Mouse (Mus musculus): ENCODE results near the gene Tldc1. TPM values are rescaled to one million over a fixed set of nuclear protein-coding genes. Genes with fewer than 3 reads are reported as not detected.

Gene Tldc1
- polyA plus RNA-seq, 1 experiment = 3.2 TPM

DNA sequence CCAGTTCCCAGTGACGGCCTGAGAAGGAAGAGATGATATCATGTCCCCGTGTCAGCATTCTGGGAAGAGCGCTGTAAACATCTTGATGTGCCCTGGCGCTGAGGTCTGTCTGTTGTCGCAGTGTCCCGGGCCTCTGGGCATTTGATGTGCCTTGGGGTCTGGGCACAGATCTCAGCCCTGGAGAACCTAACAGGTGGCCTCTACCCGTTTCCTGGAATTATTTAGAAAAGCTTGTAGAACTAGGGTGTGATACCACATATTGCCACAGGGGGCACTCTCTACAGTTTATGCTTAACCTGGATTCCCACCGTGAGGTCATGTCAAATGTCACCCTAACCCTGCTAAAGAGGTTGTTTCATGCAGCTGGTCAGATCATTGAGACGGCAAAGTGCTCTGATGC lies 60.5 kb downstream of the Tldc1 start:
- TF ChIP-seq POLR2A (IDR thresholded peaks at IDR 0.05; ENCODE audit: borderline replicate concordance, control insufficient read depth, low read depth, low read length) = no peak
- TF ChIP-seq CTCF (IDR thresholded peaks at IDR 0.05; ENCODE audit: control insufficient read depth, insufficient read depth, low read length) = peak; percentile 30; the same call in 1 of the 2 replicates
- Histone ChIP-seq H3K4me3 (replicated peaks; ENCODE audit: control insufficient read depth, low read depth, low read length) (no peak overlapping the region), H3K4me1 (ENCODE audit: control insufficient read depth, insufficient read depth, low read length) (peaks cover 4% of the 10 kb centered on the region), H3K27ac (ENCODE audit: control insufficient read depth, insufficient read depth, low read depth, low read length, poor library complexity) (no peak overlapping the region)
- WGBS = 51% methylated on average over 9 of the region's 9 CpGs

DNA sequence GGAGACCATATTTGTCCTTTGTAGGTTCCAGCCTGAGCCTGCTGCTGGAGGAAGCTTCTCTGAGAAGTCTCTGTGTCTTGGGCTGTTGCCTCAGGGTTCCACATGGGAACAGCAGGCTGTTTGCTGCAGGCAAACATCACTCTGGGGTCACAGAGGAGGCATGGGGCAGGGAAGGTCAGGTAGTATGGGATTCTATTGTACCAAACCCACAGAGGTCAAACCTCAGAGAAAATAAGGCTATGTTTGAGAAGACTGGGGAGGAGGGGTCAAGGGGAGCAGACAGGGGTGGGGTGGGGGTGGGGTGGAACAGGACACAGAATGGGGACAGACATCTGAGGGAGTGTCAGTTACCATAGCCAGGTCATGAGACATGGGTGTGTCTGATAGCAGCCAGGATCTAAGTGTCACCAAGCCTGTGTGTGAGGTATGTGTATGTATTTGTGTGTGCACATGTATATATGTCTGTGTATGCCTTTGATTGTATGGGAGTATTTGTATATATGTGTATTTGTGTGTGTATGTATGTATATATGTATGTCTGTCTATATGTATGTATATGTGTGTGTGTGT lies 61.4 kb downstream of the Tldc1 start:
- TF ChIP-seq CTCF (IDR thresholded peaks at IDR 0.05; ENCODE audit: control insufficient read depth, insufficient read depth, low read length) (no peak), POLR2A (IDR thresholded peaks at IDR 0.05; ENCODE audit: borderline replicate concordance, control insufficient read depth, low read depth, low read length) (no peak)
- no peak overlapping the region for H3K27ac ChIP-seq (ENCODE audit: control insufficient read depth, insufficient read depth, low read depth, low read length, poor library complexity)
- peaks cover 7% of the 10 kb centered on the region for H3K4me1 ChIP-seq (ENCODE audit: control insufficient read depth, insufficient read depth, low read length)
- no peak overlapping the region for H3K4me3 ChIP-seq (replicated peaks; ENCODE audit: control insufficient read depth, low read depth, low read length)

DNA sequence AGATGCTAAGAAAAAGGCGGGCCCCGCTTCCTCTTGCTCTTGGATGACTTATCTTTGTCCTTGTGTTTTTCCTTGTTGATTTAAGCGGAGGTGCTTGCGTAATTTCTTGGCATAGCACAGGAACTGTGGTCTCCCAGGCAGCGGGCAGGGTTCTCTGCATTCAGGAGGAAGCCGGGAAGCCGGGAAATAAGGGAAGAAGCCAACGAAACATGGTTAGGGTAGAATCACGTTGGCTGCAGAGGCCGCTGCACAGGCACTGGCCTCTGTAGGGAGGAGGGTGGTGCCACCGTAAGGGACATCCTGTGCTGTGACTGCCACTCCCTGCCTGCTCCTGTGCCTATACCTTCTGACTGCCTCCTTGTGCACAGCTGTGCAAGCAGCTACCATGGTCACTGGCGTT lies 63.0 kb downstream of the Tldc1 start:
- TF ChIP-seq POLR2A (IDR thresholded peaks at IDR 0.05; ENCODE audit: borderline replicate concordance, control insufficient read depth, low read depth, low read length) (no peak), CTCF (IDR thresholded peaks at IDR 0.05; ENCODE audit: control insufficient read depth, insufficient read depth, low read length) (no peak)
- 41% methylated on average over 12 of the region's 12 CpGs for WGBS
- H3K4me3 ChIP-seq (replicated peaks; ENCODE audit: control insufficient read depth, low read depth, low read length) = no peak overlapping the region
- peaks cover 10% of the 10 kb centered on the region for H3K4me1 ChIP-seq (ENCODE audit: control insufficient read depth, insufficient read depth, low read length)
- no peak overlapping the region for H3K27ac ChIP-seq (ENCODE audit: control insufficient read depth, insufficient read depth, low read depth, low read length, poor library complexity)

DNA sequence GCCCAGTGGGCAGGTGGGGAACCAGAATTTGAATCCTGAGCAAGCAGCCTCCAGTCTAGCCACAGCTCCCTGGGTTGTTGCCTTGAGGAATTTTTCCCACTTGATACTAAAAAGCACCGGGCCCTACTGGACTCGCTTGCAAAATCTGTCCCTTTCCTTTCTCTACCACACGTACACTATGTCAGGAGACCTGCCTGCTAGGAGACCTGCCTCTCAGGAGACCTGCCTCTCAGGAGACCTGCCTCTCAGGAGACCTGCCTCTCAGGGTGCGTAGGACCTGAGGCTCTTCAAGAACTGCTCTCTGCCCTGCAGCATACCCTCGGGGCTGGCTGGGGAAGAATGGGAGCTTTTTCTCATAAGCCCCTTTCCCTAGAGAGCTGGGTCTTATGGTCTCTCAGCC lies 64.8 kb downstream of the Tldc1 start:
- Histone ChIP-seq H3K4me3 (replicated peaks; ENCODE audit: control insufficient read depth, low read depth, low read length) (no peak overlapping the region), H3K4me1 (ENCODE audit: control insufficient read depth, insufficient read depth, low read length) (peaks cover 12% of the 10 kb centered on the region)
- 58% methylated on average over 5 of the region's 5 CpGs for WGBS

DNA sequence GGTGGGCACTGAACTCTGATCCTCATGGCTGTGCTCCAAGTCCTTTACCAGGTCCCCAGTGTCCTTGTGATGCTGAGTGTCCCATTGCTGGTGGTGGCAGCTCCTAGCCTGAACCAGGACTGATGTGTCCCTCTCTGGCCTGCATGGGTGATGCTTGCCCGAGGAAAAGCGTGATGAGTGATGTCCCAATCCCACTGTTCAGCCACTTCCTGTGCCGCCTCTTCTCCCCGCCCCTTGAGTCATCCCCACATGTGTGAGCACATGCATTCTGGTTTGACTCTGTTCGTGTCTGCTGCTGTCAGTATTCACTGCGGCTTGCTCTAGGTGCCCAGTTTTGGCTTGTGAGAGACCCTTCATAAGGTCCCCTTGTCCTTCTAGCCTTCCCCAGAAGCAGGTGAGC lies 66.0 kb downstream of the Tldc1 start:
- peaks cover 16% of the 10 kb centered on the region for H3K4me1 ChIP-seq (ENCODE audit: control insufficient read depth, insufficient read depth, low read length)
- H3K27ac ChIP-seq (ENCODE audit: control insufficient read depth, insufficient read depth, low read depth, low read length, poor library complexity) = peak overlapping the region; percentile 50; the same call in 1 of the 2 replicates
- H3K4me3 ChIP-seq (replicated peaks; ENCODE audit: control insufficient read depth, low read depth, low read length) = no peak overlapping the region
- TF ChIP-seq POLR2A (IDR thresholded peaks at IDR 0.05; ENCODE audit: borderline replicate concordance, control insufficient read depth, low read depth, low read length) (no peak), CTCF (IDR thresholded peaks at IDR 0.05; ENCODE audit: control insufficient read depth, insufficient read depth, low read length) (no peak)
- 34% methylated on average over 6 of the region's 6 CpGs for WGBS

More for the DNA sequence above, 64.8 kb downstream of the Tldc1 start:
- no peak for TF ChIP-seq POLR2A (IDR thresholded peaks at IDR 0.05; ENCODE audit: borderline replicate concordance, control insufficient read depth, low read depth, low read length)
- no peak for TF ChIP-seq CTCF (IDR thresholded peaks at IDR 0.05; ENCODE audit: control insufficient read depth, insufficient read depth, low read length)
- H3K27ac ChIP-seq (ENCODE audit: control insufficient read depth, insufficient read depth, low read depth, low read length, poor library complexity) = no peak overlapping the region

Other genes starting within 250 kb of the Tldc1 start
- 19.7 and 35.3 TPM in 2 replicates for gene Mbtps1, start 219.7 kb downstream of the Tldc1 start, polyA plus RNA-seq (2011; ENCODE audit: insufficient read depth, insufficient read length, low replicate concordance, missing spikeins)
- 14.5 and 22.2 TPM in 2 replicates for gene Hsdl1, start 203.2 kb downstream of the Tldc1 start, polyA plus RNA-seq (2011; ENCODE audit: insufficient read depth, insufficient read length, low replicate concordance, missing spikeins)
- gene Dnaaf1, start 203.2 kb downstream of the Tldc1 start, polyA plus RNA-seq (2011; ENCODE audit: insufficient read depth, insufficient read length, low replicate concordance, missing spikeins) = 0.34 and 0.70 TPM in 2 replicates
- 9.6 and 17.6 TPM in 2 replicates for gene Taf1c, start 173.2 kb downstream of the Tldc1 start, polyA plus RNA-seq (2011; ENCODE audit: insufficient read depth, insufficient read length, low replicate concordance, missing spikeins)
- not detected in 2 replicates for gene Adad2, start 165.7 kb downstream of the Tldc1 start, polyA plus RNA-seq (2011; ENCODE audit: insufficient read depth, insufficient read length, low replicate concordance, missing spikeins)
- gene Kcng4, start 142.7 kb downstream of the Tldc1 start, polyA plus RNA-seq (2011; ENCODE audit: insufficient read depth, insufficient read length, low replicate concordance, missing spikeins) = not detected in 2 replicates
- gene Wfdc1, start 112.1 kb downstream of the Tldc1 start, polyA plus RNA-seq (2011; ENCODE audit: insufficient read depth, insufficient read length, low replicate concordance, missing spikeins) = not detected in 2 replicates
- gene Atp2c2, start 78.4 kb downstream of the Tldc1 start, polyA plus RNA-seq (2011; ENCODE audit: insufficient read depth, insufficient read length, low replicate concordance, missing spikeins) = not detected in 2 replicates
- gene Cotl1, start 62.1 kb upstream of the Tldc1 start, polyA plus RNA-seq (2011; ENCODE audit: insufficient read depth, insufficient read length, low replicate concordance, missing spikeins) = 90.1 and 247 TPM in 2 replicates
- gene Klhl36, start 83.8 kb upstream of the Tldc1 start, polyA plus RNA-seq (2011; ENCODE audit: insufficient read depth, insufficient read length, low replicate concordance, missing spikeins) = 2.8 and 4.8 TPM in 2 replicates
- 85.2 and 133 TPM in 2 replicates for gene Usp10, start 131.9 kb upstream of the Tldc1 start, polyA plus RNA-seq (2011; ENCODE audit: insufficient read depth, insufficient read length, low replicate concordance, missing spikeins)
- gene Gm20388, start 132.4 kb upstream of the Tldc1 start, polyA plus RNA-seq (2011; ENCODE audit: insufficient read depth, insufficient read length, low replicate concordance, missing spikeins) = 3.5 and 10.6 TPM in 2 replicates
- gene Crispld2, start 214.0 kb upstream of the Tldc1 start, polyA plus RNA-seq (2011; ENCODE audit: insufficient read depth, insufficient read length, low replicate concordance, missing spikeins) = 4.9 and 17.2 TPM in 2 replicates

All from bone marrow, adult 2 months (tissue).